Mouse (Mus musculus) gonadal fat pad, adult 2 months (tissue): ENCODE data around the gene Sema3e. TPM values are rescaled to one million over a fixed set of nuclear protein-coding genes. Genes with fewer than 3 reads are reported as not detected.

Source experiments
- DNase-seq: peaks from one replicate; pipeline ENCODE4 v3.0.0-alpha.2; 2012; ENCODE audit warnings: low read depth
- polyA plus RNA-seq: library from polyadenylated mRNA; depleted of rRNA; stranded (reverse); fragments of >200 nt; gene quantifications from 2 replicates; pipeline ENCODE4 v1.2.3, GENCODE M21; 2012

Gene Sema3e
- polyA plus RNA-seq, 1 experiment: 0.24 TPM

GRCm38 (mm10) chr5:14073152-14073551, 48.1 kb downstream of the Sema3e start:
- no peak for DNase-seq

GRCm38 (mm10) chr5:14088100-14088499, 63.0 kb downstream of the Sema3e start:
- DNase-seq: peak; percentile 97

GRCm38 (mm10) chr5:14089875-14090608, 65.0 kb downstream of the Sema3e start:
- DNase-seq: no peak

GRCm38 (mm10) chr5:14090609-14090969, 65.5 kb downstream of the Sema3e start:
- no peak for DNase-seq

GRCm38 (mm10) chr5:14092262-14092776, 67.2 kb downstream of the Sema3e start:
- DNase-seq: no peak

GRCm38 (mm10) chr5:14096196-14096595, 71.1 kb downstream of the Sema3e start:
- no peak for DNase-seq

GRCm38 (mm10) chr5:14098677-14099076, 73.6 kb downstream of the Sema3e start:
- no peak for DNase-seq

GRCm38 (mm10) chr5:14107365-14107764, 82.3 kb downstream of the Sema3e start:
- DNase-seq: no peak

- DNase-seq: no peak
These were observed 83.9 kb downstream of the Sema3e start for GRCm38 (mm10) chr5:14109001-14109400.

- DNase-seq: no peak
These were observed 86.3 kb downstream of the Sema3e start for GRCm38 (mm10) chr5:14111401-14111800.

GRCm38 (mm10) chr5:14121902-14122301, 96.8 kb downstream of the Sema3e start:
- DNase-seq: no peak

GRCm38 (mm10) chr5:14126591-14126990, 101.5 kb downstream of the Sema3e start:
- no peak for DNase-seq

- no peak for DNase-seq
These were observed 110.9 kb downstream of the Sema3e start for GRCm38 (mm10) chr5:14135929-14136328.

GRCm38 (mm10) chr5:14138725-14139124, 113.6 kb downstream of the Sema3e start:
- no peak for DNase-seq

- no peak for DNase-seq
These were observed 137.5 kb downstream of the Sema3e start for GRCm38 (mm10) chr5:14162579-14162978.

- DNase-seq: no peak
These were observed 138.2 kb downstream of the Sema3e start for GRCm38 (mm10) chr5:14163280-14163679.

GRCm38 (mm10) chr5:14167776-14168175, 142.7 kb downstream of the Sema3e start:
- DNase-seq: no peak

GRCm38 (mm10) chr5:14173355-14174183, 148.5 kb downstream of the Sema3e start:
- DNase-seq: no peak

GRCm38 (mm10) chr5:14180571-14180970, 155.5 kb downstream of the Sema3e start:
- no peak for DNase-seq

- no peak for DNase-seq
These were observed 157.1 kb downstream of the Sema3e start for GRCm38 (mm10) chr5:14182156-14182555.

- DNase-seq: no peak
These were observed 170.2 kb downstream of the Sema3e start for GRCm38 (mm10) chr5:14195172-14195819.

GRCm38 (mm10) chr5:14198344-14199040, 173.4 kb downstream of the Sema3e start:
- no peak for DNase-seq
